Mouse (Mus musculus) right cerebral cortex, postnatal 25 days (tissue): Measurements from ENCODE around the gene Asic4.

Experiments
- DNase-seq: peaks from one replicate; pipeline ENCODE4 v3.0.0; 2022

Asic4 gene

DNA sequence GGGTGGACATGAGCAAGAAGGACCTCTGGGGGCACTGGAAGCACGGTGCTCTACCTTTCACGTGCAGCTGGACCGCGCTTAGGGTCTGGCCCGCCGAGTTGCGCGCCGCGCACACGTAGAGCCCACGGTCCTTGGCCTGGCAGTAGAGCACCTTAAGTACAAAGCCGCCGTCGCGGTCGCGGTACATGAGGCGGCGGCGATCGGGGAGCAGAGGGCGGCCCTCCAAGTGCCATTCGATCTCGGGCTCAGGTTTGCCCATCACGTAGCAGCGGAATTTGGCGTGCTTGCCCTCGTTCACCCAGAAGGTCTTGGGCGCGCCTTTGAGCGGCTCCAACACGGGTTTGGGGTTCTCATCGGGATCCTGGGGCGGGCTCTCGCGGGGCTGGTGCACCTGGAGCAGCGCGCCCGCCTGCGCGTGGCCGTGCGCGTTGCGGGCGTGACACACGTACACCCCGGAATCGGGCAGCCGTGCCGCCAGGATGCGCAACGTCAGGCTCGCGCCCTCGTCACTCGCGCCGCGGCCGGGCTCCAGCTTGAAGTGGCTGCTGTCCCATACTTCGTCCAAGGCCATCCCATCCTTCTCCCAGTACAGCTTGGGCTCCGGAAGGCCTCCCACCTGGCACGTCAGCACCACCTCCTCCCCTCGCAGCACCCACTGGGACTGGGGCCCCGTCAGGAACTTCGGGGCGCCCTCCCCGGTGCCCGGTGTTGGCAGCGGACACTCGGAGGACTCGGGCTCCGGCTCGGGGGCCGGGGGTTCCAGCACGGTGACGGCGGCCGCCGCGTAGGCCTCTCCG lies 55.1 kb downstream of the Asic4 start:
- peak; percentile 88 for DNase-seq

DNA sequence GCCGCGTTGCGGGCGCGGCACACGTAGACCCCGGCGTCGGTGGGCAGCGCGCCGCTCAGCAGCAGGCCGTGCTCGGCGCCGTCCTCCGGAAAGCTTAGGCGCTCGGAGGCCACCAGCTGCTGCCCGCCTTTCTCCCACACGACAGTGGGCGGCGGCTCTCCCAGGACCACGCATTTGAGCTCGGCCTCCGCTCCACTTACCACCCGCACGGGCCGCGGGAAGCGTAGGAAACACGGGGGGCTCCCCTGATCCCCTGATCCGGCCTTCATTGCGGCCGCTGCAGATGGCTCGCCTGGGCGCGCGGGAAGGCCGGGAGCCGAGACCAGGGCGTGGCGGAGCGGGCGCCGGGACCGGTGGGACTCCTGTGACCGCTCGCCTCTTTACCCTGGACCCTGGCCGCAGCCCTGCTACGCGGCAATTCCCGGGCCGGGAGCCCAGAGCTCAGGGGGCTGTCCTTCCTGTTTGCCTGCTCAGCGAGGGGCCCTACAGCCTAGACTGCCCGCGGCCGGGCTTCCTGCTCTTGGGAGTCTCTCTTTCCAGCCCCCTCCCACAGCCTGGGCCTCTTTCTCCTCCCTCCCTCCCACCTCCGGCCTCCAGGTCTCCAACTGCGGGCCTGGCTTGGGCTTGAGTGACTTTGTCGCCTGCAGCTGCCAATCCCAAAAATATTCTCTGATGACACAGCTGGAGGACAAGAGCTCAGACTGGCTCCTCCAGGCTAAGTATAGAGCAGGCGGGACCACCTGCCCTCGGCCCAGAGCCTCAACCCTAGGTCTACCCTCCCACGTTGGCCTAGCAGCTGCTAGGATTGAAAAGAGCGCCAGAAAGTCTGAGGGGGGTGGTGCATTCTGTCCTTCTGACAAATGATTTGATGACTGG lies 56.0 kb downstream of the Asic4 start, which contains the start of gene Obsl1:
Gene Obsl1, minus strand, starts transcription at position 497 of the 876 bp plus-strand sequence.
- DNase-seq: peak; percentile 64

DNA sequence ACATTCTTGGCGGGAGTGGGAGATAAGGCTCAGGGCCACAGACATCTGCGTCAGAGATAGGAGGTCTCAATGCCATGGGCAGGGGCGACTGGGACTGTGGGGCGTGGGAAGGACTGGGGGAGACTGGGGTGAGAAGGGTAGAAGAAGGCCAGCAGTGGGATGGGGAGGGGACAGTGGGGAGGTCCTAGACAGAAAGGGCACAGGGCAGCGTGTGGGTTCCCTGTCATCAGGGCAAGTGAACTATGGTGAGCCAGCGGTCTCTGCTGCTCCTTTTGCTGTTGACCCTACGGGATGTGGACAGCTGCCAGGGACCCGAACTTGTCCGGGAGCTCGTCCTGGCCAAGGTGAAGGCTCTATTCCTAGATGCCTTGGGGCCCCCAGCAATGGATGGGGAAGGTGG lies 56.8 kb downstream of the Asic4 start, which contains the start of gene Inha:
Gene Inha, plus strand, starts transcription at position 72 of the 400 bp plus-strand sequence.
- DNase-seq: no peak

DNA sequence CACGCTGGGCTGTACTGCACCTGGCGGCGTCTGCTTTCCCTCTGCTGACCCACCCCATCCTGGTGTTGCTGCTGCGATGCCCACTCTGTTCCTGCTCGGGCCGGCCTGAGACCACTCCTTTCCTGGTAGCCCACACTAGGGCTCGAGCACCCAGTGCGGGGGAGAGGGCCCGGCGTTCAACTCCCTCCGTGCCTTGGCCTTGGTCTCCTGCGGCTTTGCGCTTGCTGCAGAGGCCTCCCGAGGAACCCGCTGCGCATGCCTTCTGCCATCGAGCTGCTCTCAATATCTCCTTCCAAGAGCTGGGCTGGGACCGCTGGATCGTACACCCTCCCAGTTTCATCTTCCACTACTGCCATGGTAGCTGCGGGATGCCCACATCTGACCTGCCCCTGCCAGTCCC lies 59.4 kb downstream of the Asic4 start:
- DNase-seq: no peak

DNA sequence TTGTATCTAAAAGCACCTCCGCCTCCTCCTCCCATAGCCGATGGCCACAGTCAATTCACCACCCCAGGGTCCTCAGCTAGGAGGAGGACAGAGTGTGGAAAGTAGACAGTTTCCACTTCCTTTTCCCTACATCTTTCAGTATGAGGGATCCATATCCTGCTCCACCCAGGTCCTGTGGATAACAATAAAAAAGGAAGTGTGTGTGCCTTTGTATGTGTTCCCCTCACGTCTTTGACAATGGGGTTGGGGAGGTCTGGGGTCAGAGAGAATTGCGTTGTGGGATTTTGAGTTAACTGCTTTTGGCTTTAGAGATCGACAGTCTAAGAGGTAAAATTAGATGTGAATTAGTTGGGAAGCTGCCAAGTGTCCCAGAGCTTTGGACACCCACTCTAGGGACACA lies 59.9 kb downstream of the Asic4 start:
- no peak for DNase-seq

DNA sequence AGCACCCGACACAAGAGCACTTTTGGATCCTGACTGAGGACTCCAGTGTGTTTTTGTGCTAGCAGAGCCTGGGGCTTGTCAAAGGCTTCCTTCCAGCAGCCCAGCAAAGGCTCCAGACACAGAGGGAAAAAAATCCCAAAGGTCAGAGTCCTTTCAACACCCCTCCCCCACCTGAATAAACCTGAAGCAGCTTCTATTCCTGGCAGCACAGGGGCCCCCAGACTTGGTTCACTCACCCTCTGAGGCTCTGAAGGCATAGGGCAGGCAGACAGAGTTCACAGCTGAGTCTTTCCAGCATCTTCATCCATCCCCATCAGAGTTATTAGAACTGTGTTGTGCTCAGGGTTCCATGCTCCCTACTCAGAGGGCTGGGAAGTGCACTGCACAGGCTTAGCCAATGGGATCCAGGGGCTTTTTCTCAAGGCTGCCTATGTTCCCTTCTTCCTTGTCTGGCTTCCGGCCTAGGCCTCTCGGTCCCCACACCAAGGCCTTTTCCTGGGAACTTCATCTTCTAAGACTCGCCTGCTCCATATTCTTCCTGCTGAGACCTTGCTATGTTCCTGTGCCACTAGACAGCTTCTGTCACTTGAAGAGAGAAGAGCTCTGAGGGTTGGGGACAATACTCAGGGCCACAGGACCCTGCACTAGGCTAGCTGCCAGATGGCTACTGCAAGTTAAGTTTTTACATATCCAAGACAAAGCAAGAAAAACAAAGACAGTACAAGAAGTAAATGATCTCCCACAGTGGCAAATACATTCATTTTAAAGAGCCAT lies 61.4 kb downstream of the Asic4 start:
- DNase-seq: no peak

DNA sequence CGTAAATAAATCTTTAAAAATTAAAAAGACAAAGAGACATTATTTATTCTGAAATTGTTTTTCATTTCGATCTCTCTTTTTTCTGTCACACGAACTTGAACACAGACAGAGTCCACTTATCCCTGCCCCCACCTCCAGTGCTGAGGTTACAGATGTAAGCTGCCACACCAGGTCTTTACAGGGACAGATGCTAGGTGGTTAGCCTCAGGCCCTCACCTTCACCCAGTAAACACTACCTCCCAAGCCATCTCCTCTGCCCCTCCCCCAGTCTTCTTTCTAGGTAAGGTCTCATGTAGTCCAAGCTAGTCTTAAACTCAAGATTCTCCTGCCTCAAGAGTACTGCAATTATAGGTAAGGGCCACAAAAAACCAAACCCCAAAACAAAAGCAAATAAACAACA lies 62.3 kb downstream of the Asic4 start:
- DNase-seq: no peak

DNA sequence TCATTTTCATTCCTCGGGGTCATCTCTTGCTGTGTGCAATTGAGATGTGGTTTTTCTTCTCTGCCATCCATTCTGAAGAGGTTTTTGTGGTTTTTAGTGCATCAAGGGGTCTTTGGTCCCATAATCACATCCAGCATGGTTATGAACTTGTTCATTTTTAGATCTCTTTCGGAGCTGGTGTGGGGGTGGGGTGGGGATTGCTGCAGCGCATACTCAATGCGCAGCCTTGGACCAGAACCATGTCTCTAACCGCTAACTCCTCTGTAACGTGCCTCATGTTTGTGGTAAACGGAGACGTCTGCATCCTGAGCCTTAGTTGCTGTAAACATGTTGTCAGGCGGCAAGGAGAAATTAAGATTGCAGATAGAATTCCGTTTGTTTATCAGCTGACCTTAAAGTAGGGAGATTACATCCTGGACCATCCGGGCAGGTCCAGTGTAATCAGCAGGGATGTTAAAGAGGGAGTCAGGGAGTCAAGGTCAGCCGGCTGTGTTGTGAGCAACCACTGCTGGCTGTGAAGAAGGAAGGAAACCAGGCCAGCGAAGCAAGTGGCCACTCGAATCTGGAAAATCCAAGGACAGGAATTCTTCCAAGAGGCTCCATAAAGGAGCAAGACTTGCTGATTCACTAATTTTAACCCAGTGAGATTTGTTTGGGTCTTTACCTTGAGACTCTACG lies 66.6 kb downstream of the Asic4 start:
- no peak for DNase-seq

DNA sequence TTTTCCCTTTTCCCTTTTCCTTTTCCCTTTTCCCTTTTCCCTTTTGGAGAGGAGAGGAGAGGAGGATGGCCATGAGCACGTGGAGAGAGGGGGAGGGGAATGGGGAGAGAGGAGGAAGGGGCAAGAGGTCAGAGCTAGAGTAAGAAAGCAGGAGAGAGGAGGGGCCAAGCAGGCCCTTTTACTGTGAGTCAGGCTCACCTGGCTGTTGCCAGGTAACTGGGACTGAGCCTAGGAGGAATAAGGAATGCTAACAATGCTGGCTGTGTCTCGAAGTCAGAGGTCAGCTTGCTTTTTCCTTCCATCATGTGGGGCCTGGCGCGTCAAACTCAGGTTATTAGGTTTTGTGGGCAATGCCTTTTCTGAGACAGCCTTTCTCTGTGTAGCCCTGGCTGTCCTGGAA lies 67.7 kb downstream of the Asic4 start:
- no peak for DNase-seq

DNA sequence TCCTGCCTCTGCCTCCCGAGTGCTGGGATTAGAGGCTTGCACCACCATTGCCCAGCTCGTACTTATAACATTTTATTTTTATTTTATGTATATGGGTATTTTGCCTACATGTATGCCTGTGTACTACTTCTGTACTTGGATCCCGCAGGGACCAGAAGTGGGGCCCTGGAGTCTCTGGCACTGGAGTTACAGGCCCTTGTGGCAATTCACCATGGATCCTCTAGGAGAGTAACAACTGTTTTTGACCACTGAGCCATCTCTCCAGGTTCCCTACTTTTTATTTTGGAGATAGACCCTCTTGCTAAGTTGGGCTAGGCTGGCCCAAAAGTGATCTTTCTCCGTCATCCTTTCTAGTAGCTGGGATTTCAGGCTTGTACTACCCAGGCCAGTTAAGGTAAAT lies 68.2 kb downstream of the Asic4 start:
- no peak for DNase-seq

DNA sequence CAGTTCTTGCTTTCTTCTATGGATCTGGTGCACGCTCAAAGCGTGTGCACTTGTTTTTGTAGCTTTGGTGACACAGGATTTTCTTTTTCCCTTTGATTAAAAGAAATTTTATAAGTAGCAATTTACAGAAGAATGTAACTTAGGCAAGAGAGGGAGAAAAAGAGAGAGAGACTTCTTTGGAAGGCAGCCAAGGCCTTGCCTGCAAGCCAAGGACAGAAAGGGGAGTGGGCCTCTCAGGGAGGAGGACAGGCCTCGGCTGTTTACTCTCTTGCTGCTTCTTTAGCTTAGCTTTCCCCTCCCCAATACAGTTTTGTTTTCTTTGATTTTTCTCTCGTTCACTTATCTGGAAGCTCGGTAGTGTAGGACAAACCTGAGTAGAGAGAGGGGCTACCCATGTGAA lies 69.3 kb downstream of the Asic4 start:
- no peak for DNase-seq

DNA sequence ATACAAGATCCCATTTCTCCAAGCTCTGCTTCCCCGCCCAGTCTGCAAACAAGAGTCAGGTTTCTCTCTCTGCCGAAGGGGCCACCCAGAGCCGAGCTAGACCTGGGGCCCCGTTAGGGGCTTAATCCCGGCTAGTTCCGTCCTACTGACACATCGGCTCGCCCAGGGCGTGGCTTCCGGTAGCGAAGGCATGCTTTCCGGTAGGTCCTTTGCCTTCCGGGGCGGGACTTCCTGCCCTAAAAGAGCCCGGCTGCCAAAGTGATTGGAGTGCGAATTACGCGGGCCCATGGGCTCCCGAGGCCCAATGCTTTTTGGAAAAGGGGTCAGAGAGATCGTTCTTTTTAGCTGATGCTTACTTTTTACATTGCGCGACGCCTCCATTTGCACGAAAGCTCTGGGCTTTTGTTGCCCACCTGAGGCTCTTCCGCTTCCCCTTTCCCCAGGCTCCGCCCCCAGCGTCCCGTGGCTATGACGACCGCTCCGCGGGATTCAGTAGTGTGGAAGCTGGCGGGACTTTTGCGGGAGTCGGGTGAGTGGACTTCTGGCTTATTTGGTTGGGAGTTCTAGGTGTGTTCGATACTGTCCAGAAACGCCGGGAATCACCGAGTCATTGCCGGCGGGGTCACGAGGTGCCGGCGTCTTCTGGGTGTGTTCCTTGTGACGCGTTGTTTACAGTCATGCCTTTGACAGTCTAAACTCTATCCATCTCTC lies 71.2 kb downstream of the Asic4 start, which contains the start of gene Stk11ip:
Gene Stk11ip, plus strand, starts transcription at position 209 of the 711 bp plus-strand sequence.
- DNase-seq: peak; percentile 90
